Mouse (Mus musculus) liver, embryonic 12.5 days (tissue): ENCODE data around the gene Cdk19. TPM values are rescaled to one million over a fixed set of nuclear protein-coding genes. Genes with fewer than 3 reads are reported as not detected.
"Not testable (repeated sequence)": the region's sequence is repeated elsewhere in the genome, so short reads cannot be mapped to it uniquely, and the experiment has no call there.

Experiments used
- ATAC-seq: fragments of 200-750 bp; cut with Nextera tagmentation; 2 replicates; pipeline ENCODE4 v1.8.0; 2017; ENCODE audit warnings: moderate number of reproducible peaks, mild to moderate bottlenecking, moderate library complexity
- H3K27ac ChIP-seq: fragments of 300-500 bp; sonication (generic); 2 replicates; pipeline ENCODE4 v1.5.1; 2016; ENCODE audit warnings: mild to moderate bottlenecking
- H3K27me3 ChIP-seq: fragments of 300-500 bp; sonication (generic); replicated peaks from 2 replicates; pipeline ENCODE4 v1.6.1; 2016; ENCODE audit warnings: mild to moderate bottlenecking, moderate library complexity
- H3K36me3 ChIP-seq: fragments of 300-500 bp; sonication (generic); 2 replicates; pipeline ENCODE4 v1.6.1; 2016; ENCODE audit warnings: mild to moderate bottlenecking, moderate library complexity
- H3K4me1 ChIP-seq: fragments of 300-500 bp; sonication (generic); 2 replicates; pipeline ENCODE4 v1.6.1; 2016
- H3K4me2 ChIP-seq: fragments of 300-500 bp; sonication (generic); 2 replicates; pipeline ENCODE4 v1.6.1; 2016; ENCODE audit warnings: mild to moderate bottlenecking, moderate library complexity
- H3K4me3 ChIP-seq: fragments of 300-500 bp; sonication (generic); 2 replicates; pipeline ENCODE4 v1.5.1; 2016; ENCODE audit warnings: mild to moderate bottlenecking, moderate library complexity
- H3K9ac ChIP-seq: fragments of 300-500 bp; sonication (generic); 2 replicates; pipeline ENCODE4 v1.6.1; 2016; ENCODE audit warnings: mild to moderate bottlenecking, moderate library complexity
- H3K9me3 ChIP-seq: fragments of 300-500 bp; sonication (generic); replicated peaks from 2 replicates; pipeline ENCODE4 v1.6.1; 2016; ENCODE audit warnings: mild to moderate bottlenecking, moderate library complexity
- WGBS: fragments of 180-500 bp; shearing (Covaris S2); methylation state at CpG from one replicate; pipeline ENCODE4 v1.1.7; 2016; ENCODE audit not compliant: insufficient replicate concordance; 5-methylcytosine and 5-hydroxymethylcytosine counted together
- polyA plus RNA-seq: library from polyadenylated mRNA; unstranded; fragments of >200 nt; fragmentation: Nextera tagmentation; extraction: Ambion mirVana; gene quantifications from 2 replicates; pipeline ENCODE4 v1.2.1, GENCODE M21; 2016

The Cdk19 gene
- polyA plus RNA-seq, 1 experiment from 2014 or later = 4.4 TPM

GRCm38 (mm10) chr10:40500723-40501245, 161.4 kb downstream of the Cdk19 start:
- no peaks in the 10 kb centered on the region for H3K9me3 ChIP-seq
- no peak overlapping the region for H3K27ac ChIP-seq
- no peak overlapping the region for H3K4me3 ChIP-seq
- no peak overlapping the region for H3K4me2 ChIP-seq
- WGBS = 54% methylated on average over 7 of the region's 7 CpGs
- ATAC-seq = no peak
- no peaks in the 10 kb centered on the region for H3K36me3 ChIP-seq
- H3K4me1 ChIP-seq = peaks cover 41% of the 10 kb centered on the region
- no peak overlapping the region for H3K9ac ChIP-seq
- no peaks in the 10 kb centered on the region for H3K27me3 ChIP-seq

GRCm38 (mm10) chr10:40502734-40503133, 163.4 kb downstream of the Cdk19 start:
- no peaks in the 10 kb centered on the region for H3K36me3 ChIP-seq
- WGBS = 48% methylated on average over 3 of the region's 3 CpGs
- no peak overlapping the region for H3K9ac ChIP-seq
- no peaks in the 10 kb centered on the region for H3K9me3 ChIP-seq
- no peaks in the 10 kb centered on the region for H3K27me3 ChIP-seq
- no peak overlapping the region for H3K4me3 ChIP-seq
- H3K4me1 ChIP-seq = peaks cover 28% of the 10 kb centered on the region
- no peak overlapping the region for H3K27ac ChIP-seq
- no peak overlapping the region for H3K4me2 ChIP-seq
- ATAC-seq = no peak

GRCm38 (mm10) chr10:40510356-40510755, 171.0 kb downstream of the Cdk19 start:
- Histone ChIP-seq H3K27ac (no peak overlapping the region), H3K9ac (no peak overlapping the region), H3K4me1 (no peaks in the 10 kb centered on the region), H3K9me3 (no peaks in the 10 kb centered on the region), H3K36me3 (no peaks in the 10 kb centered on the region), H3K27me3 (no peaks in the 10 kb centered on the region), H3K4me2 (no peak overlapping the region), H3K4me3 (no peak overlapping the region)
- 82% methylated on average over 5 of the region's 5 CpGs for WGBS
- no peak for ATAC-seq

- WGBS = 75% methylated on average over 8 of the region's 8 CpGs
- Histone ChIP-seq H3K4me3 (no peak overlapping the region), H3K4me1 (peaks cover under 1% of the 10 kb centered on the region; the same call in 1 of the 2 replicates), H3K27me3 (no peaks in the 10 kb centered on the region), H3K9me3 (no peaks in the 10 kb centered on the region), H3K27ac (no peak overlapping the region), H3K9ac (no peak overlapping the region), H3K36me3 (no peaks in the 10 kb centered on the region), H3K4me2 (no peak overlapping the region)
- ATAC-seq = no peak
Observed at GRCm38 (mm10) chr10:40511221-40511677, 171.9 kb downstream of the Cdk19 start.

GRCm38 (mm10) chr10:40512185-40512584, 172.8 kb downstream of the Cdk19 start:
- Histone ChIP-seq H3K36me3 (no peaks in the 10 kb centered on the region), H3K4me3 (no peak overlapping the region), H3K27me3 (no peaks in the 10 kb centered on the region), H3K27ac (no peak overlapping the region), H3K4me2 (no peak overlapping the region), H3K9me3 (no peaks in the 10 kb centered on the region), H3K9ac (no peak overlapping the region), H3K4me1 (peaks cover 4% of the 10 kb centered on the region; the same call in 1 of the 2 replicates)
- no peak for ATAC-seq
- 91% methylated on average over 6 of the region's 6 CpGs for WGBS

- WGBS = 82% methylated on average over 7 of the region's 7 CpGs
- H3K36me3 ChIP-seq = not testable (repeated sequence)
Observed at GRCm38 (mm10) chr10:40512996-40513395, 173.6 kb downstream of the Cdk19 start.

GRCm38 (mm10) chr10:40515225-40515681, 175.9 kb downstream of the Cdk19 start:
- H3K4me2 ChIP-seq = no peak overlapping the region
- H3K9me3 ChIP-seq = no peaks in the 10 kb centered on the region
- no peak overlapping the region for H3K9ac ChIP-seq
- 47% methylated on average over 5 of the region's 5 CpGs for WGBS
- H3K27ac ChIP-seq = no peak overlapping the region
- H3K27me3 ChIP-seq = no peaks in the 10 kb centered on the region
- H3K4me3 ChIP-seq = no peak overlapping the region
- H3K4me1 ChIP-seq = peaks cover 4% of the 10 kb centered on the region; the same call in 1 of the 2 replicates
- no peak for ATAC-seq
- no peaks in the 10 kb centered on the region for H3K36me3 ChIP-seq

More at GRCm38 (mm10) chr10:40512996-40513395, 173.6 kb downstream of the Cdk19 start:
- not testable (repeated sequence) for ATAC-seq, H3K4me3 ChIP-seq, H3K4me1 ChIP-seq, H3K27me3 ChIP-seq, H3K9me3 ChIP-seq, H3K9ac ChIP-seq, H3K4me2 ChIP-seq, H3K27ac ChIP-seq

GRCm38 (mm10) chr10:40516421-40516820, 177.1 kb downstream of the Cdk19 start:
- no peak overlapping the region for H3K4me2 ChIP-seq
- no peaks in the 10 kb centered on the region for H3K36me3 ChIP-seq
- no peak overlapping the region for H3K27ac ChIP-seq
- 43% methylated on average over 4 of the region's 4 CpGs for WGBS
- no peak for ATAC-seq
- H3K4me3 ChIP-seq = no peak overlapping the region
- no peaks in the 10 kb centered on the region for H3K27me3 ChIP-seq
- H3K9ac ChIP-seq = no peak overlapping the region
- no peaks in the 10 kb centered on the region for H3K9me3 ChIP-seq
- H3K4me1 ChIP-seq = peaks cover 4% of the 10 kb centered on the region; the same call in 1 of the 2 replicates

GRCm38 (mm10) chr10:40519586-40519985, 180.2 kb downstream of the Cdk19 start:
- 72% methylated on average over 4 of the region's 4 CpGs for WGBS
- no peaks in the 10 kb centered on the region for H3K9me3 ChIP-seq
- no peak overlapping the region for H3K4me2 ChIP-seq
- no peak overlapping the region for H3K4me3 ChIP-seq
- H3K9ac ChIP-seq = no peak overlapping the region
- no peak for ATAC-seq
- no peaks in the 10 kb centered on the region for H3K36me3 ChIP-seq
- peaks cover 4% of the 10 kb centered on the region; the same call in 1 of the 2 replicates for H3K4me1 ChIP-seq
- 0 out of 2 replicates have a peak, but pooled peaks cover 3% of the 10 kb centered on the region for H3K27me3 ChIP-seq
- no peak overlapping the region for H3K27ac ChIP-seq

- Histone ChIP-seq H3K9ac (no peak overlapping the region), H3K4me1 (peaks cover 16% of the 10 kb centered on the region), H3K9me3 (no peaks in the 10 kb centered on the region), H3K4me3 (no peak overlapping the region), H3K36me3 (no peaks in the 10 kb centered on the region), H3K27me3 (0 out of 2 replicates have a peak, but pooled peaks cover 3% of the 10 kb centered on the region), H3K27ac (no peak overlapping the region), H3K4me2 (no peak overlapping the region)
- no peak for ATAC-seq
- 45% methylated on average over 12 of the region's 12 CpGs for WGBS
Observed at GRCm38 (mm10) chr10:40521579-40521978, 182.2 kb downstream of the Cdk19 start.

GRCm38 (mm10) chr10:40523312-40523975, 184.1 kb downstream of the Cdk19 start:
- no peak overlapping the region for H3K4me3 ChIP-seq
- no peak overlapping the region for H3K9ac ChIP-seq
- H3K36me3 ChIP-seq = no peaks in the 10 kb centered on the region
- H3K9me3 ChIP-seq = no peaks in the 10 kb centered on the region
- 0 out of 2 replicates have a peak, but pooled peaks cover 3% of the 10 kb centered on the region for H3K27me3 ChIP-seq
- no peak overlapping the region for H3K4me2 ChIP-seq
- H3K4me1 ChIP-seq = peaks cover 34% of the 10 kb centered on the region
- H3K27ac ChIP-seq = no peak overlapping the region
- WGBS = 71% methylated on average over 7 of the region's 7 CpGs
- no peak for ATAC-seq

- WGBS = 59% methylated on average over 9 of the region's 9 CpGs
- no peak overlapping the region for H3K9ac ChIP-seq
- H3K9me3 ChIP-seq = no peaks in the 10 kb centered on the region
- H3K4me2 ChIP-seq = no peak overlapping the region
- H3K27me3 ChIP-seq = 0 out of 2 replicates have a peak, but pooled peaks cover 3% of the 10 kb centered on the region
- H3K36me3 ChIP-seq = no peaks in the 10 kb centered on the region
- H3K27ac ChIP-seq = 0 out of 2 replicates have a peak overlapping the region, but pooled peaks have one; percentile 7
- H3K4me1 ChIP-seq = peaks cover 42% of the 10 kb centered on the region
- no peak overlapping the region for H3K4me3 ChIP-seq
- no peak for ATAC-seq
Observed at GRCm38 (mm10) chr10:40524032-40524806, 184.9 kb downstream of the Cdk19 start.
